Mouse (Mus musculus) C2C12 (cell line): ENCODE results near the gene Trmt6.

Experiments
- CEBPB ChIP-seq: IDR thresholded peaks from one replicate; pipeline ENCODE4 v1.6.1; 2011; ENCODE audit warnings: low read depth, mild to moderate bottlenecking, control low read depth, moderate library complexity
- CTCF ChIP-seq: IDR thresholded peaks from one replicate; pipeline ENCODE4 v1.5.1; 2011; ENCODE audit not compliant: control insufficient read depth, insufficient read depth, insufficient read length
- FOSL1 ChIP-seq: IDR thresholded peaks from one replicate; pipeline ENCODE4 v1.8.0; 2011; ENCODE audit warnings: mild to moderate bottlenecking, low read length; ENCODE audit not compliant: poor library complexity, insufficient read depth, severe bottlenecking
- MAX ChIP-seq: IDR thresholded peaks from one replicate; pipeline ENCODE4 v1.6.1; 2011; ENCODE audit warnings: mild to moderate bottlenecking, control low read depth
- MYOG ChIP-seq: IDR thresholded peaks from one replicate; pipeline ENCODE4 v1.6.1; 2011; ENCODE audit not compliant: control insufficient read depth, insufficient read length; ENCODE audit errors: extremely low read depth
- USF1 ChIP-seq: IDR thresholded peaks from one replicate; pipeline ENCODE4 v1.6.1; 2011; ENCODE audit warnings: low read depth, mild to moderate bottlenecking, control low read depth, moderate library complexity

DNA sequence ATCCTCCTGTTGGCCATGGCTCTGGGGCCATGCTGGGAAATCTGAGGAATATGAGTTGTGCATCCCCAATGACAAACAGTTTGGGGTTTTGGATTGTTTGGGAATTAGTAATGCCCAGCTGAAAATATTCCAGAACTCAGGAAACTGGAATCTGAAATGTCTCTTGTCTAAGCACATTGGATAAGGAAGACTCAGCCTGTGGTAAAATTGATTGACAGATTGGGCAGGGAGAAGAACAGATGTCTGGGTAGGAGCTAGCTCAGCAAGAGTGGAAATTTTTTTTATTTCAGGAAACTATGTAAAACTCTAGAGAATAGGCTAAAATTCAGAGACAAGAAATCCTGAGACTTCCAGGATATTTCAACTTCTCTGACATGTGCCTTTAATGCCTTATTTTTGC is 44.6 kb upstream of the Trmt6 start:
- TF ChIP-seq CTCF (no peak), FOSL1 (no peak), USF1 (no peak), MAX (no peak), CEBPB (no peak), MYOG (no peak)
